Mouse (Mus musculus) mouse embryonic stem cell (cell line): Measurements from ENCODE around the gene Cpeb2.

Source experiments
- in situ Hi-C, 2 experiments: fragments of 300-500 bp; cut with MboI; formaldehyde crosslinking; loops; 1 replicate in 1 of 2; 3 replicates in 1 of 2; pipeline ENCODE4 v1.14.3; 2019 to 2020; ENCODE audit warnings: low sequenced_read_pairs in 2 of 2, low pct_unique_long_range_greater_than_20kb in 1 of 2, mixed read lengths in 1 of 2; ENCODE audit not compliant: unreplicated experiment in 1 of 2

Gene Cpeb2

GRCm38 (mm10) chr5:43300076-43300475 is 67.1 kb downstream of the Cpeb2 start:
- in situ Hi-C loops: no loop called here

- in situ Hi-C loops: no loop called here
Observed at GRCm38 (mm10) chr5:43300979-43301378, 68.0 kb downstream of the Cpeb2 start.

GRCm38 (mm10) chr5:43303504-43303903 is 70.5 kb downstream of the Cpeb2 start:
- in situ Hi-C loops: no loop called here

- in situ Hi-C loops: no loop called here
Observed at GRCm38 (mm10) chr5:43305449-43305848, 72.5 kb downstream of the Cpeb2 start.

GRCm38 (mm10) chr5:43309961-43310360 is 77.0 kb downstream of the Cpeb2 start:
- in situ Hi-C loops: no loop called here

GRCm38 (mm10) chr5:43324311-43324862 is 91.4 kb downstream of the Cpeb2 start:
- in situ Hi-C loops: no loop called here

GRCm38 (mm10) chr5:43325561-43325960 is 92.6 kb downstream of the Cpeb2 start:
- in situ Hi-C loops: no loop called here

- in situ Hi-C loops: no loop called here
Observed at GRCm38 (mm10) chr5:43328579-43328978, 95.6 kb downstream of the Cpeb2 start.

- in situ Hi-C loops: no loop called here
Observed at GRCm38 (mm10) chr5:43330260-43330659, 97.3 kb downstream of the Cpeb2 start.

- in situ Hi-C loops: no loop called here
Observed at GRCm38 (mm10) chr5:43334469-43334868, 101.5 kb downstream of the Cpeb2 start.

GRCm38 (mm10) chr5:43337212-43337611 is 104.2 kb downstream of the Cpeb2 start:
- in situ Hi-C loops: no loop called here

GRCm38 (mm10) chr5:43338771-43339475 is 106.0 kb downstream of the Cpeb2 start:
- in situ Hi-C loops: no loop called here
